Mouse (Mus musculus) forebrain, embryonic 11.5 days (tissue): ENCODE results near the gene Rap2b. TPM values are rescaled to one million over a fixed set of nuclear protein-coding genes. Genes with fewer than 3 reads are reported as not detected.

Source experiments
- ATAC-seq: fragments of 200-750 bp; cut with Nextera tagmentation; replicated peaks from 2 replicates; pipeline ENCODE4 v1.8.0; 2017; ENCODE audit warnings: moderate TSS enrichment; ENCODE audit not compliant: low FRiP score
- DNase-seq: peaks from one replicate; pipeline ENCODE4 v3.0.0-alpha.2; 2017; ENCODE audit warnings: low spot score
- H3K27ac ChIP-seq: fragments of 300-500 bp; sonication (generic); 2 replicates; pipeline ENCODE4 v1.5.1; 2014; ENCODE audit warnings: low read depth, low read length
- H3K27me3 ChIP-seq: fragments of 300-500 bp; sonication (generic); 2 replicates; pipeline ENCODE4 v1.6.1; 2014; ENCODE audit warnings: mild to moderate bottlenecking, low read length, mixed read lengths; ENCODE audit not compliant: control insufficient read depth, insufficient read depth
- H3K36me3 ChIP-seq: fragments of 300-500 bp; sonication (generic); 2 replicates; pipeline ENCODE4 v1.6.1; 2014; ENCODE audit warnings: mild to moderate bottlenecking, low read length, moderate library complexity, mixed read lengths; ENCODE audit not compliant: control insufficient read depth, insufficient read depth
- H3K4me1 ChIP-seq: fragments of 300-500 bp; sonication (generic); replicated peaks from 2 replicates; pipeline ENCODE4 v1.6.1; 2014; ENCODE audit warnings: low read length, mixed read lengths; ENCODE audit not compliant: control insufficient read depth, insufficient read depth
- H3K4me2 ChIP-seq: fragments of 300-500 bp; sonication (generic); 2 replicates; pipeline ENCODE4 v1.6.1; 2014; ENCODE audit warnings: low read depth, mild to moderate bottlenecking, low read length, moderate library complexity, mixed read lengths; ENCODE audit not compliant: severe bottlenecking
- H3K4me3 ChIP-seq: fragments of 300-500 bp; sonication (generic); 2 replicates; pipeline ENCODE4 v1.5.1; 2014; ENCODE audit warnings: low read depth, low read length
- H3K9ac ChIP-seq: fragments of 300-500 bp; sonication (generic); 2 replicates; pipeline ENCODE4 v1.6.1; 2014; ENCODE audit warnings: low read length
- H3K9me3 ChIP-seq: fragments of 300-500 bp; sonication (generic); 2 replicates; pipeline ENCODE4 v1.6.1; 2016; ENCODE audit warnings: low read length, mixed read lengths; ENCODE audit not compliant: control insufficient read depth
- WGBS: fragments of 180-500 bp; shearing (Covaris S2); extraction: QIAGEN DNeasy Blood & Tissue Kit; methylation state at CpG from one replicate; pipeline ENCODE4 v1.1.7; 2014; 5-methylcytosine and 5-hydroxymethylcytosine counted together
- polyA plus RNA-seq: library from polyadenylated mRNA; unstranded; fragments of >200 nt; fragmentation: Nextera tagmentation; extraction: Ambion mirVana; gene quantifications from 2 replicates; pipeline ENCODE4 v1.2.1, GENCODE M21; 2014

Rap2b gene
- 14.4 and 14.7 TPM in 2 replicates for polyA plus RNA-seq

DNA sequence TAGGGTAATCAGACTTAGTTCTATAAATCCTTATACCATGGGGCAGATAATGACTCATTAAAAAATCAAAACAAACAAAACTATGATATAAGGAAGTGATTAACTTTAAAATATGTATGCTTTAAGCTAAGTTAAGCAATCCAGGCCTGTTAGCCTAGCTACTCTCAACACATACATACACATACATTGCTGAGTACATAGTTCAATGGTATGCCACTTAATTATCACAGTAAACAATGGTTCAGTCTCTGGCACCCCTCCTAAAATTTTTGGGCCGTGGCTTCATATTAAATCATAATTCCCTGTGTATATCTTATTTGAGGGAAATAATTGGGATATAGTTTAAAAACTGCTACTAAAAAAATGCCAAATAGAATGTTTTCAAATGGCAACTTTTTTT, at the start of gene Rap2b:
Gene Rap2b, plus strand, starts transcription at position 301 of the 400 bp plus-strand sequence.
- Histone ChIP-seq H3K4me3 (no peak within 1 kb of the TSS), H3K9ac (no peak within 1 kb of the TSS), H3K4me1 (no peaks in the 10 kb centered on the region), H3K27me3 (no peaks in the 10 kb centered on the region), H3K27ac (no peak within 1 kb of the TSS), H3K36me3 (no peaks in the 10 kb centered on the region), H3K9me3 (no peaks in the 10 kb centered on the region), H3K4me2 (peak within 1 kb of the TSS; percentile 83; the same call in 1 of the 2 replicates)
- no peak for DNase-seq
- no peak for ATAC-seq
- 85% methylated on average over 1 of the region's 1 CpGs for WGBS

DNA sequence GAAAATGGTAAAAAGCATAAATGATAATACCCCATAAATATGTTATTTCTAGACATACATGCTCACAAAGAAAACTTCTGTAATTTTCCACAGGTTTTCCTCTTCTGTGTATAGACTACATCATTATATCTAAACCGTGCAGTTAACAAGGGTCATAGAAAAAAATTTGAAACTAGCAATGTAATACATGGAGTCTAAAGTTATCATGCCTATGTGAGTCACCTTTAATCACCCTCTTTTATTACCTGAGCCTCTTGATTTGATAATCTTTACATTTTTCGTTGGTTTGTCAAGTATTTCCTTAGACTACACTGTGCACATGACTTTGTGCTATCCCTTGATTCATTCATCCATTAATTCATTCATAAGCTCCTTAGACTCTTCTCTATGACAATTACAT, 46.4 kb upstream of the Rap2b start:
- WGBS, result 85% methylated on average over 2 of the region's 2 CpGs
- ATAC-seq (no peak), DNase-seq (no peak)
- no peak overlapping the region for H3K4me2 ChIP-seq
- no peak overlapping the region for H3K27ac ChIP-seq
- H3K9ac ChIP-seq, result no peak overlapping the region
- no peaks in the 10 kb centered on the region for H3K27me3 ChIP-seq
- H3K4me1 ChIP-seq, result no peaks in the 10 kb centered on the region
- no peaks in the 10 kb centered on the region for H3K36me3 ChIP-seq
- H3K4me3 ChIP-seq, result no peak overlapping the region
- no peaks in the 10 kb centered on the region for H3K9me3 ChIP-seq

- H3K4me2 ChIP-seq, result no peak overlapping the region
- H3K27me3 ChIP-seq, result no peaks in the 10 kb centered on the region
- 75% methylated on average over 2 of the region's 2 CpGs for WGBS
- H3K9ac ChIP-seq, result no peak overlapping the region
- no peak overlapping the region for H3K27ac ChIP-seq
- DNase-seq (no peak), ATAC-seq (no peak)
- no peak overlapping the region for H3K4me3 ChIP-seq
- no peaks in the 10 kb centered on the region for H3K4me1 ChIP-seq
- no peaks in the 10 kb centered on the region for H3K36me3 ChIP-seq
- no peaks in the 10 kb centered on the region for H3K9me3 ChIP-seq
Observed at GRCm38 (mm10) chr3:61320031-61320430, 41.4 kb upstream of the Rap2b start.

DNA sequence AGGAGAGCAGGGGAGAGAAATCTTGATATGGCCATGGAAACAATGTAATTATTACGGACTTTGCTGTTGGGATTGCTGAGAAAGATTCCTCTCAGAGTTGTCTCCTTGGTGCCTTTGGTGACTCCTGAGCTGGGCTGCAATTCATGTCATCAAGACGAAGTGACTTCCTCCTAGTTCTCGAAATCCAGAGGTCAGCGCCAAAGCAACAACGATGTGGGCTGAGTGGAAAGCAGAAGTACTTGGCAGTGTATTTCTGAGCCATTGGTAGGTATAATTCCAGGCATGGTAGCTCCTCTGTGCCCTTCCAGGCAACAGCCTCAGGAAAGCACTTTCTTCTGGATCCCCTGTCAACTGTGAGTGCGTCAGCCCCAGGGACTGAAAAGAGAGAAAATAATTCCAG, 39.8 kb upstream of the Rap2b start:
- Histone ChIP-seq H3K9ac (no peak overlapping the region), H3K27me3 (no peaks in the 10 kb centered on the region), H3K9me3 (no peaks in the 10 kb centered on the region), H3K4me3 (no peak overlapping the region), H3K4me1 (no peaks in the 10 kb centered on the region), H3K27ac (no peak overlapping the region), H3K4me2 (no peak overlapping the region), H3K36me3 (no peaks in the 10 kb centered on the region)
- WGBS, result 92% methylated on average over 6 of the region's 6 CpGs
- no peak for ATAC-seq
- DNase-seq, result no peak

DNA sequence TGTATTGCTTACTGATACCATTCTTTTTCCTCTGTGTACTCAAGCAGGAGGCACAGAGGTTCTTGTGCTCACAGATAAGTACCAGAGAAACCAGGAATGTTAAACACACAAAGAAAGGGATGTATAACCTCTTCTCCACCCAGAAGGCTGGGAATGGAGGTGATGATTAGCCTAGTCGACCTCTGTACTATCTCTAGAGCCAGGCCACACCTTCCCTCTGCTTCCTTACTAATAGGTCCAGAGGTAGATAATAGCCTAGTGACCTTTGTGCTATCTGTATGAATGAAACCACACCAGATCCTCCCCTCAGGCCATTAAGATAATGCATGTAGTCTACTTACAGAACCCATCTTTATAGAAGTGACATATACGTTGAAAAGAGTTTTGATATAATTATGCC, 25.2 kb upstream of the Rap2b start:
- no peak overlapping the region for H3K9ac ChIP-seq
- H3K4me1 ChIP-seq, result no peaks in the 10 kb centered on the region
- 65% methylated on average over 2 of the region's 2 CpGs for WGBS
- no peak overlapping the region for H3K4me2 ChIP-seq
- no peak overlapping the region for H3K4me3 ChIP-seq
- ATAC-seq, result no peak
- no peak overlapping the region for H3K27ac ChIP-seq
- no peaks in the 10 kb centered on the region for H3K36me3 ChIP-seq
- DNase-seq, result no peak
- H3K27me3 ChIP-seq, result no peaks in the 10 kb centered on the region
- no peaks in the 10 kb centered on the region for H3K9me3 ChIP-seq

DNA sequence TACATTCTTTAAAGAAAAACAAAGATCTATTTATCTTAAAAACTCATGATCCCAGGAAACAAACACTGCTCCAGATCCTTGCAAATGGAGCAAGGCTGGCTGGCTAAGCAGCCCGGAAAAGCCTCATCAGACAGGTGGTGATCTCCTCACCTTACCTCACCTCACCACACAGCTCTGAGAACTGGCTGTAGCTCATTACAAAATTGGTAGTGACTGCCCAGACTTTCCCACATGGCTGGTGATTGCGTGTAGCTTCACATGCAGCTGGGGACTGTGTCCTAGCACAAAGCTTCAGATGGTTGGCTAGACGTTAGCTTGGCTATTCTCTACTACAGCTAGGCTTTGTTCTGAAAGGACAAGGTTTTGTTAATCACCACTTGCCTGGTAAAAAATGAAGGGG, 24.2 kb upstream of the Rap2b start:
- Histone ChIP-seq H3K4me3 (no peak overlapping the region), H3K36me3 (no peaks in the 10 kb centered on the region), H3K27me3 (no peaks in the 10 kb centered on the region), H3K4me2 (no peak overlapping the region), H3K9ac (no peak overlapping the region), H3K27ac (no peak overlapping the region), H3K9me3 (no peaks in the 10 kb centered on the region), H3K4me1 (no peaks in the 10 kb centered on the region)
- no peak for ATAC-seq
- no peak for DNase-seq
- 84% methylated on average over 3 of the region's 3 CpGs for WGBS

DNA sequence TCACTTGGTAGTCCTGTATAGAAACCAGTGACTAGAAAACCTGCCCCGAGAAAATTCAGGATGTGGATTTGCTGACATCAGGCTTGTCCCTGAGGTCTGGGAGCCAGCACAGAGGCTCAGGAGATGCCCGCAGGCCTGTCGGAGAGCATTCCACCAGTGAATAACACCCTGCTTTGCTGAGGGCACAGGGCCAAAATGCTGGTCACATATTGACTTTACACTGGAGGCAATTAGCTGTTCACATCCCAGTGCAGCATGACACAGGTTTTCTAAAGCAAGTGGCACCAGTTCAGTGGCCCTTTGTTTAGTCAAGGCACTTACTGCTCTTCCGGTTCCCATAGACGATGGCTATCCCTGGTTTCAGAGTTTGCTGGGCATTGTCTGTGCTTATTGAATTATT, 21.1 kb upstream of the Rap2b start:
- H3K9me3 ChIP-seq, result no peaks in the 10 kb centered on the region
- no peak overlapping the region for H3K9ac ChIP-seq
- H3K4me3 ChIP-seq, result no peak overlapping the region
- H3K4me1 ChIP-seq, result no peaks in the 10 kb centered on the region
- WGBS, result 70% methylated on average over 5 of the region's 5 CpGs
- ATAC-seq (no peak), DNase-seq (no peak)
- no peaks in the 10 kb centered on the region for H3K27me3 ChIP-seq
- no peak overlapping the region for H3K27ac ChIP-seq
- no peak overlapping the region for H3K4me2 ChIP-seq
- H3K36me3 ChIP-seq, result no peaks in the 10 kb centered on the region

DNA sequence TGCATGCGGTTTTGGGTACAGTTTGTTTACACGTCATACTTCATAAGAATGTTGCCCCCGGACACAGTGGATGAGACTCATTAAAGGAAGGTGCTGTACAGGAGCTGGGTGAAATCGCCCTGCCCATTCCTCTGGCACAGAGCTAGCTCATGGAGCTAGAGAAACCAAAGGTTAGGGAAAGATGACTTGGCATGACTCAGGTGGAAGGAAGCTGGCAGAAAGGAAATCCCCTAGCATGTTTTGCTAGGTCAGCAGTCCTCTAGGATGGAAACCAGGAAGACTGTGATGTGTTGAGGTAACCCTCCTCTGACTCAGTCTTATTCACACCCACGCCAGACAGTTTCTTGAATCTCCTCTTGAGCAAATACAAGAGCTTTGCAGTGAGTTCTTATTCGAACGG, 17.4 kb upstream of the Rap2b start:
- no peaks in the 10 kb centered on the region for H3K36me3 ChIP-seq
- no peak overlapping the region for H3K9ac ChIP-seq
- 89% methylated on average over 7 of the region's 7 CpGs for WGBS
- no peak overlapping the region for H3K4me3 ChIP-seq
- ATAC-seq, result no peak
- no peaks in the 10 kb centered on the region for H3K9me3 ChIP-seq
- no peak for DNase-seq
- no peak overlapping the region for H3K27ac ChIP-seq
- H3K4me2 ChIP-seq, result no peak overlapping the region
- no peaks in the 10 kb centered on the region for H3K27me3 ChIP-seq
- no peaks in the 10 kb centered on the region for H3K4me1 ChIP-seq

DNA sequence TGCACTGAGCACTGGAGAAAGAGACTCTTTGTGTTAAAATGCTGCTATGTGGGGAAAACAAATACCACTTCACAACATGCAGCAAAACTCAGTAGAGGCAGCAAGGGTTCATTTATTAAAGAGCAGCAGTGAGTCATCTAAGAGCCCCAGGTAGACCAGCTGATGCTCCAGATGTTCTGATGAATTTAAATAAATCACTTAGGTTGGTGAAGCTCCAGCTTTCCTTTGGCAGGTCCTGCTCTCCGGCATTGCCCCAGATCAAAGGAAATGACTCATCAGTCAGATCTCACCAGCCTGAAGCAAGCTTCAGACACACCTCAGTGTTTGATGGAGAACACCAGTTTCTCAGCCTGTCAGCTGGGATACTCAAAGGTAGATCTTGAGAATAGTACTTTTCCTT, 15.8 kb upstream of the Rap2b start:
- H3K9me3 ChIP-seq, result no peaks in the 10 kb centered on the region
- DNase-seq (no peak), ATAC-seq (no peak)
- no peak overlapping the region for H3K9ac ChIP-seq
- H3K4me3 ChIP-seq, result no peak overlapping the region
- no peak overlapping the region for H3K27ac ChIP-seq
- no peaks in the 10 kb centered on the region for H3K36me3 ChIP-seq
- no peak overlapping the region for H3K4me2 ChIP-seq
- H3K4me1 ChIP-seq, result no peaks in the 10 kb centered on the region
- 78% methylated on average over 1 of the region's 1 CpGs for WGBS
- H3K27me3 ChIP-seq, result no peaks in the 10 kb centered on the region
